Mouse (Mus musculus): ENCODE measurements around the gene D630003M21Rik.

DNA sequence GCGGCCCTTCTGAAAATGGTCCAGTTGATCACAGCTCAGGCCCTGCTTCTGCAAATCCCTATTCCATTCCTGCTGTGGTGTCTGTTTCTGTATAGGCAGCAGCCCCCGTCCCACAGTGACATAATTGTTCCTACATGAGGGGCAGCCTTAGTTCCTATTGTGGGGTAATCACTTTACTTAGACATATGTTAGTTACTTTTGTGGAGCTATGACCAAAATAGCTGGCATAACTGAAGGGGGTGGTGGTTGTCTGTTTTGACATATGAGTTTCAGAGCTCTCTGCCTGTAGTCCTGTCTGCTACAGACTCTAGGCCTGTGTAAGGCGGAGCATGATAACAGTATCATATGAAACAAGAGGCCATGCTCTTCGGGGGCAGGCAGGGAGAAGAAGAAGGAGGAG lies 21.5 kb upstream of the D630003M21Rik start:
- TF ChIP-seq MAX (IDR thresholded peaks at IDR 0.05; ENCODE audit: low read depth) (no peak), POLR2A (IDR thresholded peaks at IDR 0.05; ENCODE audit: insufficient read length, low read depth) (no peak), E2F4 (IDR thresholded peaks at IDR 0.05; ENCODE audit: insufficient read depth) (no peak), USF1 (IDR thresholded peaks at IDR 0.05; ENCODE audit: low read depth) (no peak), MYOG (IDR thresholded peaks at IDR 0.05; ENCODE audit: control insufficient read depth in 1 of 3, insufficient read depth in 1 of 3, insufficient read length in 2 of 3, low read depth in 2 of 3) (no peak), CEBPB (IDR thresholded peaks at IDR 0.05; ENCODE audit: insufficient read depth, poor library complexity, severe bottlenecking) (no peak), MYOD1 (IDR thresholded peaks at IDR 0.05; ENCODE audit: control insufficient read depth in 1 of 3, insufficient read length in 2 of 3, low read depth in 2 of 3) (no peak), POLR2AphosphoS2 (IDR thresholded peaks at IDR 0.05; ENCODE audit: insufficient read length, low read depth) (no peak)

Measured in myocyte (in vitro differentiated cells).